Mouse (Mus musculus): Measurements from ENCODE around the gene Grm6. TPM values are rescaled to one million over a fixed set of nuclear protein-coding genes. Genes with fewer than 3 reads are reported as not detected.

The Grm6 gene
- polyA plus RNA-seq, 1 experiment from 2014 or later, result not detected

DNA sequence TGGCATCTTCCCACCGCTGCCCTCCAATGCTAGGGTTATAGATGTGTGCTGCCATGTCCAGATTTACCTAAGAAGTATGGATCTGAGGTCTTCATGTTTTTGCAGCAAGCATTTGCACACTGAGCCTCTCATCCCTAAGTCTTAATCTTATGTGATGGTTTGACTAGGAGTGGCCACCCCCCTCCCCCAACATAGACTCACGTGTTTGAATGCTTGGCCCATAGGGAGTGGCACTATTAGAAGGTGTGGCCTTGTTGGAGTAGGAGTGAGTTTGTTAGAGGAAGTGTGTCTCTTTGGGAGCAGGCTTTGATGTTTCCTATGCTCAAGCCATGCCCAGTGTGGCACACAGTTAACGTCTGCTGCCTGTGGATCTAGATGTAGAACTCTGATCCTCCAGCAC lies 28.2 kb downstream of the Grm6 start:
- ATAC-seq (ENCODE audit: low FRiP score, low read depth), result no peak
- 96% methylated on average over 3 of the region's 3 CpGs for WGBS
- no peaks in the 10 kb centered on the region for H3K4me1 ChIP-seq (replicated peaks)
- no peak overlapping the region for H3K27ac ChIP-seq (replicated peaks)
- H3K4me3 ChIP-seq, result no peak overlapping the region
- H3K36me3 ChIP-seq, result peaks cover 82% of the 10 kb centered on the region
- no peaks in the 10 kb centered on the region for H3K27me3 ChIP-seq
- peaks cover 5% of the 10 kb centered on the region; the same call in 1 of the 2 replicates for H3K9me3 ChIP-seq
- no peak overlapping the region for H3K9ac ChIP-seq
- no peak overlapping the region for H3K4me2 ChIP-seq

DNA sequence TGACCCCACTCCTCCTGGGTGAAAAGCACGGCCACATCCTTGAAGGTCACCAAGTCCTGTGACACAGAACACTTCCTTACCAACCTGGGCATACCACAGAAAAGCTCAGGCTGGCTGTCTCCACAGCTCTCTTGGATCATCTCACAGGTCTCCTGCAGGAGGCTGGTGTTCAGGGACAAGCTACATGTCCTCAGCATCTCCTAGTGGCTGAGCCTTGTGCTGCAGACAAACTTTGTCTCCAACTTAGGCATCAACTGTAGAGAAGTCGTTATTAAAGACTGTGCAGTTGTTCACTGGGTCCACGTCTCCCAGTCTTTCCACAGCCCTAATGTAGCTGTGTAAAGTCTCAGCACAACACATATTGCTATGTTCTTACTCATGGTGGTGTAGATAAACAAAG lies 33.3 kb downstream of the Grm6 start:
- H3K27me3 ChIP-seq, result no peaks in the 10 kb centered on the region
- peaks cover 43% of the 10 kb centered on the region for H3K36me3 ChIP-seq
- H3K9me3 ChIP-seq, result no peaks in the 10 kb centered on the region
- no peak overlapping the region for H3K4me2 ChIP-seq
- ATAC-seq (ENCODE audit: low FRiP score, low read depth), result no peak
- H3K9ac ChIP-seq, result no peak overlapping the region
- WGBS, result 88% methylated on average over 3 of the region's 3 CpGs
- peaks cover 16% of the 10 kb centered on the region for H3K4me1 ChIP-seq (replicated peaks)
- H3K4me3 ChIP-seq, result no peak overlapping the region
- H3K27ac ChIP-seq (replicated peaks), result no peak overlapping the region

DNA sequence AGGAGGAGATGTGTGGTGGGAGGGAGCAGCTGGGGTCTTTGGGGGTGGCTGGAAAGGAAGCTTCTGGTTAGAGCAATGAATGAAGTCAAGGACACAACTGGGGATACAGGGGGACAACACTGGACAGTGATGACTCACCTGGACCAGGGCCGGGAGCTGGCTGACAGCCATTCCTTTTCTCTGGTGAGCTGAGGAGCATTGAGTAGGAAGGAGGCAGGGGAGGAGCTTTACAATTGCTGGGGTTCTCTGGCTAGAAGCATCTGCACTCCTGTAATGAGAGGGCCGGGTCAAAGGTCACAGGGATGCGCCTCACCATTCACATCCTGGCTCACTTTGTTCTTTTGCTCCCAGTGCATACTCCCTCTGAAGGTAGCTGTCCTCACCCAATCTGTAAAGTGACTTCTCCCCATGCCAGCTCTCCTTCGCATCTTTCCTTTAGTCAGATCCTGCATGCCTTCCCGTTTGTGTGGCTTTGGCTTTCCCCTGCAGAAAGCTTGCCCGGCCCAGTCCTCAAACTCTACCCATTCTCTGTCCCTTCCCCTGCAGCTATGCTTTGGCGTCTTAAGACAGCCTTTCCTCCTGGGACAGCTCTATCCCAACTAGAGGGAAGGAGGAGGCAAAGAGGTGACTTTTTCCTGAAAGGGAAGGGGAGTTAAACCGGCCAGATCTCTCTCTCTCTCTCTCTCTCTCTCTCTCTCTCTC lies 35.9 kb downstream of the Grm6 start:
- Histone ChIP-seq H3K4me2 (peak overlapping the region; percentile 77), H3K9ac (peak overlapping the region; percentile 62), H3K9me3 (no peaks in the 10 kb centered on the region), H3K4me3 (peak overlapping the region; percentile 56), H3K4me1 (replicated peaks) (peaks cover 16% of the 10 kb centered on the region), H3K36me3 (peaks cover 22% of the 10 kb centered on the region), H3K27me3 (no peaks in the 10 kb centered on the region), H3K27ac (replicated peaks) (no peak overlapping the region)
- no peak for ATAC-seq (ENCODE audit: low FRiP score, low read depth)
- WGBS, result 41% methylated on average over 8 of the region's 8 CpGs

DNA sequence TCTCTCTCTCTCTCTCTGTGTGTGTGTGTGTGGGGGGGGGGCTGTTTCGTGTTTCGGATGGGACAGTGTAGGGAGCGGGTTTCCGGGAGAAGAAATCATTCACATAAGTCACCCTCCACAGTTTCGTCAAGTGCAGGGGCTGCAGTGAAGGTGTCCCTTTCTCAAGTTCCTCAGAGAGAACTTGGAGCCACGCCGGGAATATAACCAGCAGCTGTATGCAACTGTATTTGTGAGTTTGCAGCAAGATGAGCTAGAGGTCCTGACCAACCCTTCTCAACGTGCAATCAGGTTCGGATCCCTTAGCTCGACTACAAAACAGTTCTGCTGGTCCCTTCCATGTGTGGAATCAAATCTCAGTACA lies 36.4 kb downstream of the Grm6 start:
- Histone ChIP-seq H3K9ac (peak overlapping the region; percentile 62), H3K4me3 (peak overlapping the region; percentile 56), H3K36me3 (peaks cover 18% of the 10 kb centered on the region), H3K27me3 (no peaks in the 10 kb centered on the region), H3K9me3 (no peaks in the 10 kb centered on the region), H3K4me1 (replicated peaks) (peaks cover 16% of the 10 kb centered on the region), H3K4me2 (peak overlapping the region; percentile 77), H3K27ac (replicated peaks) (peak overlapping the region; percentile 85)
- peak; percentile 31; the same call in 1 of the 2 replicates for ATAC-seq (ENCODE audit: low FRiP score, low read depth)
- WGBS, result 14% methylated on average over 10 of the region's 10 CpGs

DNA sequence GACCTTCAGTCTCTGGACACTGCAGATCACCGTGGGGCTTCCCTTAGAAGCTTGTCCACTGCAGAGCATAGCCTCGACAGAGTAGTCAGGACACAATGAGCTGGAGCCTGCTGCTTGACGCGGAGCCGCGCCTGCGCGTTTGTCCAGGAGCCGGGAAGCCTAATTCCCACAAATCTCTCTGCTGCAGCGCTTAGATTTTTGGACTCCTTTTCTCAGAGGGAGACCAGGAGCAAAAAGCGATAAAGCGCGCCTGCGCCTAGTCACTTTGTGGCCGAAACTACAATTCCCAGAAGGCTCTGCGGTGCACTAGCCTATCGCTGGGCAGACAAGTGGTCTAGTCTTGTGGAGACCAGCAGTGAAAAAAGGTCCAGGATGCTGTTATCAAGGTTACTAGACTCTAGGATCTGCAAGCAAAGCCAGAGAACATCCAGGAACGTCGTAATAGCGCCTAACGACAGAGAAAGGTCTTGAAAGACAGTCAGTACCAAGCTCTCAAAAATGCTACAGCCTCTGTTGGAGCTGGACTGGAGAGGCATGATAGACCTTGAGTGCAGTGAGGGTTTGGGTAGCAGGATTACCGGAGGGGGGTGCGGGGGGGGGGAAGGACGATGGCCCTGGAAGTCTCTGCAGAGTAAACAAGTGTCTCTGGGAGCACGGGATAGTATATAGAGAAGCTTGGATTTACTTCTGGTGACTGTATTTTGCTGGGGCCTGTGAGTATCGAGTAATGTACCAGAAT lies 37.1 kb downstream of the Grm6 start, which contains the start of gene Zfp454:
Zfp454 (minus strand) TSS at position 262 of the 739 bp plus-strand sequence.
- Histone ChIP-seq H3K27me3 (no peaks in the 10 kb centered on the region), H3K4me3 (peak within 1 kb of the TSS; percentile 56), H3K36me3 (peaks cover 18% of the 10 kb centered on the region), H3K27ac (replicated peaks) (peak within 1 kb of the TSS; percentile 85), H3K4me2 (peak within 1 kb of the TSS; percentile 77), H3K9me3 (no peaks in the 10 kb centered on the region), H3K9ac (peak within 1 kb of the TSS; percentile 62), H3K4me1 (replicated peaks) (peaks cover 16% of the 10 kb centered on the region)
- peak; percentile 96 for ATAC-seq (ENCODE audit: low FRiP score, low read depth)
- 5% methylated on average over 26 of the region's 26 CpGs for WGBS

DNA sequence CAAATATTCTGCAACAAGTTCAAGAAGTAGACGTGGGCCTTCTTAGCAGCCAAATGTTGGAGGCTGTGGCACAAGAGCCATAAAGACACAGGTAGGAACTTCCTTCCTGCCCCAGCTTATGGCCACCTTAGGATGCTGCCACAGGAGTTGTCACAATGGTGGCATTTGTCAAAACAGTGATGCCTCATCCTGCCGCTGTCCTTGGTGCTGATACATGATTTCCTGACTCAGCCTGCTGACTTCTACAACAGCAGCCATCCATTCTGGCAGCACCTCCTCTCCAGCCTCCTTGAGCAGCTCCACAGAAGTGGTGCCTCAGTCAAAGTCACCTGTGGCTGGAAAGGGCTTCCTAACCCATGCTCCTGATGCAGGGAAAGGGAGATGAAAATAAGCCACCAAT lies 42.0 kb downstream of the Grm6 start:
- H3K27ac ChIP-seq (replicated peaks), result no peak overlapping the region
- ATAC-seq (ENCODE audit: low FRiP score, low read depth), result no peak
- H3K27me3 ChIP-seq, result no peaks in the 10 kb centered on the region
- no peak overlapping the region for H3K4me2 ChIP-seq
- peaks cover 9% of the 10 kb centered on the region; the same call in 1 of the 2 replicates for H3K9me3 ChIP-seq
- no peak overlapping the region for H3K4me3 ChIP-seq
- 55% methylated on average over 2 of the region's 2 CpGs for WGBS
- H3K36me3 ChIP-seq, result peaks cover 21% of the 10 kb centered on the region
- no peak overlapping the region for H3K9ac ChIP-seq
- 0 out of 2 replicates have a peak, but pooled peaks cover 4% of the 10 kb centered on the region for H3K4me1 ChIP-seq (replicated peaks)

DNA sequence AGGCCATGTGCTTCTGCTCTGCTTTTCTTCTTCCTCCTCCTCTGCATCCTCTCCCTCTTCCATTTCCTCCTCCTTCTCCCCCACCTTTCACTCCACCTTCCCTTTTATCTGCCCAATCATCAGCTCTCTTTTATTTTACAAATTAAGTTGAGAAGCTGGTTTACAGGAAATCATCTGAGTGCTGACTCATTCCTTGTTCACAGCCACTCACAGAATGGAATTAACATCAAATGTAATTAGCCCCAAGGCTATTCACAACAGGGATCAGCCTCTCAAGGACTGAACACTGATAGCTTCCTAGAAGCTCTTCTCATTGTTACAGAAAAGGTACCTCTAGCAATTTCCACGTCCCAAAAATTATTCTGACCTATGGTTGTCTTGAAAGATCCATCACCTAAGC lies 46.9 kb downstream of the Grm6 start:
- no peak overlapping the region for H3K4me3 ChIP-seq
- no peak for ATAC-seq (ENCODE audit: low FRiP score, low read depth)
- H3K27me3 ChIP-seq, result no peaks in the 10 kb centered on the region
- no peak overlapping the region for H3K27ac ChIP-seq (replicated peaks)
- 88% methylated on average over 1 of the region's 1 CpGs for WGBS
- no peaks in the 10 kb centered on the region for H3K4me1 ChIP-seq (replicated peaks)
- H3K36me3 ChIP-seq, result peaks cover 65% of the 10 kb centered on the region
- no peak overlapping the region for H3K9ac ChIP-seq
- H3K9me3 ChIP-seq, result peaks cover 56% of the 10 kb centered on the region
- no peak overlapping the region for H3K4me2 ChIP-seq

DNA sequence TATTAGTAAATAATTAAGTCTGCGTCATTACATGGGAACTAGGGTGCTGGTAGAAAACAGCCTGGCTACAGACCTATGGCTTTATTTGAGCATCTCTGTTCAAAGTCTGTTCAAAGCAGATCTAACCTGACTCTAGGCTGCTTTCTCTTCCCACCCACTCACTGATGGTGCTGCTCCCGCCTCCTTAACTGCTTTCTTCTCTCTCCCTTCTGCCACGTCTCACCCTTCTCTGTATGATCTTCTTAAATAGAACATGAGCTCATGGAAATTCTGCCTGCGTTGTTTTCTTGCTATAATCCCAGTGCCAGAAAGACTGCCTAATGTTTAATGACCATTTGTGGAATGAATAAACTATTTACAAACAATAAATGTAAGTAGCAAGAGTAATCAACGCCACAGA lies 57.7 kb downstream of the Grm6 start:
- Histone ChIP-seq H3K36me3 (peaks cover 93% of the 10 kb centered on the region), H3K9me3 (peaks cover 61% of the 10 kb centered on the region), H3K4me2 (no peak overlapping the region), H3K4me1 (replicated peaks) (no peaks in the 10 kb centered on the region), H3K27ac (replicated peaks) (no peak overlapping the region), H3K9ac (no peak overlapping the region), H3K27me3 (no peaks in the 10 kb centered on the region), H3K4me3 (no peak overlapping the region)
- ATAC-seq (ENCODE audit: low FRiP score, low read depth), result no peak
- 89% methylated on average over 5 of the region's 5 CpGs for WGBS

DNA sequence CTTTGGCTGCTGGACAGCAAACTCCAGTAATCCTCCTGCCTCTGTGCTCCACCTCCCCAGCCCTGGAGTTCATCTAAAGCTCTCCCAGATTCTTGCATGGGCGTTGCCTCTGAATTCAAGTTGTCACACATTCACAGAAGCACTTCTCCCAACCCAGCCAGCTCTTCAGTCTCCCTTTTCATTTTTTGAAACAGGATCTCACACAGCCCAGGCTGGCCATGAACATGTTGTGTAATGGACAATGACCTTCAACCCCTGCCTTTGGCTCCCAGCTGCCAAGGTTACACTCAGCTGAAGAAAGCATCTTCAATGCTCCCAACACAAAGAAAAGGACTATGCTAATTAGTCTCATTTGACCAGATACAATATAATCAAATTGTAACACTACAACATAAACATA lies 62.8 kb downstream of the Grm6 start:
- Histone ChIP-seq H3K36me3 (peaks cover 43% of the 10 kb centered on the region), H3K4me1 (replicated peaks) (peaks cover 14% of the 10 kb centered on the region), H3K9me3 (peaks cover 26% of the 10 kb centered on the region; the same call in 1 of the 2 replicates), H3K4me3 (no peak overlapping the region), H3K4me2 (no peak overlapping the region), H3K9ac (no peak overlapping the region), H3K27me3 (no peaks in the 10 kb centered on the region), H3K27ac (replicated peaks) (no peak overlapping the region)
- ATAC-seq (ENCODE audit: low FRiP score, low read depth), result no peak
- WGBS, result 79% methylated on average over 1 of the region's 1 CpGs

DNA sequence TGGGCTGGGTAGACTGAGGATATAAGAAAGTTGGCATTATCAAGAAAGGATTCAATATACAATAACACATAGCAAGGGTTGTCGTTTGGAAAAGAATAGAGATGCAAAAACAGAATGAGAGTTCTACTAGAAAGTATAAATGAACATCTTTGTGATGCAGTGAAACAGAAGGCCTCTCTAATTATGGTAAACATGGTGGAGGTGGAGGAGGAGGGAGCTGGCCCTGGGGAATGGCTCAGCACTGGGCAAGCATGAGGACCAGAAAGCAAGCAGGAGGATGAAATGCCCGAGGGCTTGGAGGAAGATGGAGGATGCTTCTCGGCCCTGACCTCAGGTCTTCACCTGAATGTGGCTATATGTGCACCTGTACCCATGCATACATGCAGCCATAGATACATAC lies 64.0 kb downstream of the Grm6 start:
- Histone ChIP-seq H3K27ac (replicated peaks) (0 out of 2 replicates have a peak overlapping the region, but pooled peaks have one; percentile 95), H3K4me2 (peak overlapping the region; percentile 54), H3K27me3 (no peaks in the 10 kb centered on the region), H3K4me3 (peak overlapping the region; percentile 67; the same call in 1 of the 2 replicates), H3K9ac (no peak overlapping the region), H3K36me3 (peaks cover 32% of the 10 kb centered on the region), H3K9me3 (peaks cover 17% of the 10 kb centered on the region; the same call in 1 of the 2 replicates), H3K4me1 (replicated peaks) (peaks cover 14% of the 10 kb centered on the region)
- WGBS, result 97% methylated on average over 3 of the region's 3 CpGs
- no peak for ATAC-seq (ENCODE audit: low FRiP score, low read depth)
